Mouse (Mus musculus): ENCODE measurements at regions not wholly inside any gene's neighbourhood (a gene's known extent, or its start where the extent isn't known, plus 50 kb on each side); places are given as distances from the start of the nearest gene placed in this dataset.

GRCm38 (mm10) chr3:149092649-149093048 lies 102.3 kb upstream of the Adgrl2 start:
- no peak for TF ChIP-seq GATA1 (IDR thresholded peaks at IDR 0.05; ENCODE audit: borderline replicate concordance, low read length)
- no peak for TF ChIP-seq FLI1 (IDR thresholded peaks at IDR 0.05; ENCODE audit: low read length)
- Histone ChIP-seq H3K4me1 (no peaks in the 10 kb centered on the region), H3K9me3 (peaks cover 15% of the 10 kb centered on the region), H3K4me3 (replicated peaks) (no peak overlapping the region), H3K36me3 (replicated peaks; ENCODE audit: low read length) (no peaks in the 10 kb centered on the region), H3K27me3 (replicated peaks) (no peaks in the 10 kb centered on the region)

DNA sequence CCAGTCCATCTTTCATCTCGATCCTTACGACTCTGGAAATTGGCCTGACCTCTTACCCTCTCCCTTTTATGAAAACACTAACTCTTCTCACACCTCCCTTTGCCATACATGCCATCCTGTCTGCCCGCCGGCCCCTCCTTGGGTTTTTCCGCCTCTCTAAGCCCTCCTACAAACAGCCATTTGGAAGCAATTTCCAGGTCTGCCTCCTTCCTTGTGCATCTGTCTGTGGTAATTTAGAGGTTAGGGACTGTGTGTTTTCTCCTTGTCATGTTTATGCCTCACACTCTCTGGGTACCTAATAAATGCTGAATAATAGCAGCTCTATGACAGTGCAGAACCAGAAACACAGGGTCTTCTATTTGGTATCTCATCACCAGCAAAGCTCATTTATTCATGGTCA lies 99.7 kb upstream of the Adgrl2 start:
- no peak for TF ChIP-seq FLI1 (IDR thresholded peaks at IDR 0.05; ENCODE audit: low read length)
- no peak for TF ChIP-seq GATA1 (IDR thresholded peaks at IDR 0.05; ENCODE audit: borderline replicate concordance, low read length)
- Histone ChIP-seq H3K27me3 (replicated peaks) (no peaks in the 10 kb centered on the region), H3K36me3 (replicated peaks; ENCODE audit: low read length) (no peaks in the 10 kb centered on the region), H3K4me1 (no peaks in the 10 kb centered on the region), H3K9me3 (peaks cover 8% of the 10 kb centered on the region; the same call in 1 of the 2 replicates), H3K4me3 (replicated peaks) (no peak overlapping the region)

GRCm38 (mm10) chr3:149088621-149089128 lies 98.3 kb upstream of the Adgrl2 start:
- TF ChIP-seq GATA1 (IDR thresholded peaks at IDR 0.05; ENCODE audit: borderline replicate concordance, low read length), result no peak
- no peak for TF ChIP-seq FLI1 (IDR thresholded peaks at IDR 0.05; ENCODE audit: low read length)
- H3K36me3 ChIP-seq (replicated peaks; ENCODE audit: low read length), result no peaks in the 10 kb centered on the region
- H3K4me1 ChIP-seq, result no peaks in the 10 kb centered on the region
- H3K27me3 ChIP-seq (replicated peaks), result no peaks in the 10 kb centered on the region
- peaks cover 7% of the 10 kb centered on the region; the same call in 1 of the 2 replicates for H3K9me3 ChIP-seq
- H3K4me3 ChIP-seq (replicated peaks), result peak overlapping the region; percentile 46

DNA sequence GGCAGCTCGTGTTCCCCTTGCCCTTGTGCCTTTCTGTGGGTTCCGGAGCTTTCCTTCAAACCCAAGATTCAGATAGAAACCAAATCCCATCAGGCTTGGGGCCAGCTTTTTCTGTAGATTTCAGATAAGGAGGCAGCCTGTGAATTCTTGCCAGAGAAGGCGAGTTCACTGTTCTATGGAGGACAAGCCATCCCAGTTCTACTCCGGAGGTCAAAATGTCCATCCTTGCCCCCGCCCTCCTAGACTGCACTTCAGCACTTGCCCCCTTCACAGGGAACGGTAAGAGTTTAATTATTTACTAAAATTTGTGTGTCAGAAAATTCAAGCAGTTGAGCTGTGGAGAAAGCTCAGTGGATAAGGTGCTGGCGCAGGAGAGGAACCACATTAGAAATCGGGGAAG lies 97.1 kb upstream of the Adgrl2 start:
- Histone ChIP-seq H3K4me1 (no peaks in the 10 kb centered on the region), H3K27me3 (replicated peaks) (no peaks in the 10 kb centered on the region), H3K4me3 (replicated peaks) (no peak overlapping the region), H3K9me3 (no peaks in the 10 kb centered on the region), H3K36me3 (replicated peaks; ENCODE audit: low read length) (no peaks in the 10 kb centered on the region)
- TF ChIP-seq GATA1 (IDR thresholded peaks at IDR 0.05; ENCODE audit: borderline replicate concordance, low read length) (no peak), FLI1 (IDR thresholded peaks at IDR 0.05; ENCODE audit: low read length) (no peak)

- Histone ChIP-seq H3K36me3 (replicated peaks; ENCODE audit: low read length) (no peaks in the 10 kb centered on the region), H3K27me3 (replicated peaks) (no peaks in the 10 kb centered on the region), H3K4me3 (replicated peaks) (no peak overlapping the region), H3K4me1 (no peaks in the 10 kb centered on the region), H3K9me3 (no peaks in the 10 kb centered on the region)
- no peak for TF ChIP-seq GATA1 (IDR thresholded peaks at IDR 0.05; ENCODE audit: borderline replicate concordance, low read length)
- TF ChIP-seq FLI1 (IDR thresholded peaks at IDR 0.05; ENCODE audit: low read length), result no peak
Observed at GRCm38 (mm10) chr3:149086704-149087103, 96.3 kb upstream of the Adgrl2 start.

GRCm38 (mm10) chr3:149086086-149086485 lies 95.7 kb upstream of the Adgrl2 start:
- H3K36me3 ChIP-seq (replicated peaks; ENCODE audit: low read length), result no peaks in the 10 kb centered on the region
- no peaks in the 10 kb centered on the region for H3K9me3 ChIP-seq
- TF ChIP-seq GATA1 (IDR thresholded peaks at IDR 0.05; ENCODE audit: borderline replicate concordance, low read length), result no peak
- TF ChIP-seq FLI1 (IDR thresholded peaks at IDR 0.05; ENCODE audit: low read length), result no peak
- no peaks in the 10 kb centered on the region for H3K27me3 ChIP-seq (replicated peaks)
- no peak overlapping the region for H3K4me3 ChIP-seq (replicated peaks)
- no peaks in the 10 kb centered on the region for H3K4me1 ChIP-seq

DNA sequence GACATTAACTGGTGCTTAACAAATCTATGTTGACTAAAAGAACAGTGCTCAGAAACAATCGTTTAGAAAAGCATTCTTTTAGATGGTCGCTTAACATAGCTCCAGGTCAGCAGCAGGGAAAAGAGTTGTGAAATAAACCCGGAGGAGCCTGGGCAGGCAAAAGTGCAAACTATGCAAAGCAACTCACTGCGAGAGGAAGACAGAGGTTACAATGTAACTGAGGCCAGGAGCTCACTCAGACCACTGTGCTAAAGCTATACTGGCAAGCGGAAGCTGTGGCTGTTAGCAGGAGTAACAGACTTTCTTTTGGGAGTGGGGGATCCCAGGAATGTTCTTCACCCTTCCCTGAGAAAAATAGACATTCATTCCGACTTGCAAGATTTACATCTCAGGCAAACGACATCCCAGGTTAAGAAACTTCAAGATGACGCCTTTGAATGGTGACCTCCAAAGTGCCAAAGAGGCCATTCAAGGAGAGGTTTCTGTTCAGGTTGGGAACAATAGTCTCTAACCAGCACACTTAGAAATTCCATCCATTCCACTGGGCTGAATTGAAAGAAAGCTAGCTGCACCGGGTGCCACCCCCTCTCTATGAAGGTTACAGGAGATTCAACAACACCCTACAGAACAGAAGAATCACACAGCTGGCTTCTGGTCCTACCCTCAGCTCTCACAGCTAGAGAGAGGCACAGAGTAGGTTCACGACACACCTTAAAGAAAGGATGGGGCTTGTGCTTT lies 94.7 kb upstream of the Adgrl2 start:
- H3K36me3 ChIP-seq (replicated peaks; ENCODE audit: low read length), result no peaks in the 10 kb centered on the region
- H3K27me3 ChIP-seq (replicated peaks), result no peaks in the 10 kb centered on the region
- no peaks in the 10 kb centered on the region for H3K9me3 ChIP-seq
- no peak overlapping the region for H3K4me3 ChIP-seq (replicated peaks)
- no peak for TF ChIP-seq FLI1 (IDR thresholded peaks at IDR 0.05; ENCODE audit: low read length)
- TF ChIP-seq GATA1 (IDR thresholded peaks at IDR 0.05; ENCODE audit: borderline replicate concordance, low read length), result no peak
- H3K4me1 ChIP-seq, result no peaks in the 10 kb centered on the region

DNA sequence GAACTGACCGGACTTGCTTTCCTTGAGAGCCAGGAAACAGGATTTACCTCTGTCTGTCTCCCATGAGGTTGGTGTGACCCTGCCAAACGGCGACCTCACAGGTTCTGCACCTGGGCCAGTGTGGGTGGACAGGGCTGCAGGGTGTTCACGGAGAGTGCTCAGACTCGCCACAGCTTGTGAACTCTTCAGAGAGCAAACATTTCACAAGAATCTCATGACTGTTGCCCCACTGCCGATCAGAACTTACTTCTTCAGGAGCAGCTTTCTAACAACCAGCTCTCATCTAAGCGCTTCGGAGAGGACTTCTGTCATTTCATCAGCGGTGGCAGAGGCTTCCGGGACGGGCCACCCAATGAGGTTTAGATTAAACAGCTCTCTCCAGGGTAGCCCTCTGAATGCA lies 93.0 kb upstream of the Adgrl2 start:
- Histone ChIP-seq H3K36me3 (replicated peaks; ENCODE audit: low read length) (no peaks in the 10 kb centered on the region), H3K9me3 (no peaks in the 10 kb centered on the region), H3K4me3 (replicated peaks) (no peak overlapping the region), H3K4me1 (no peaks in the 10 kb centered on the region), H3K27me3 (replicated peaks) (no peaks in the 10 kb centered on the region)
- TF ChIP-seq FLI1 (IDR thresholded peaks at IDR 0.05; ENCODE audit: low read length) (no peak), GATA1 (IDR thresholded peaks at IDR 0.05; ENCODE audit: borderline replicate concordance, low read length) (no peak)

GRCm38 (mm10) chr3:149078881-149079280 lies 88.5 kb upstream of the Adgrl2 start:
- Histone ChIP-seq H3K36me3 (replicated peaks; ENCODE audit: low read length) (no peaks in the 10 kb centered on the region), H3K4me1 (no peaks in the 10 kb centered on the region), H3K4me3 (replicated peaks) (no peak overlapping the region), H3K27me3 (replicated peaks) (no peaks in the 10 kb centered on the region), H3K9me3 (peaks cover 5% of the 10 kb centered on the region; the same call in 1 of the 2 replicates)
- TF ChIP-seq FLI1 (IDR thresholded peaks at IDR 0.05; ENCODE audit: low read length) (no peak), GATA1 (IDR thresholded peaks at IDR 0.05; ENCODE audit: borderline replicate concordance, low read length) (no peak)

DNA sequence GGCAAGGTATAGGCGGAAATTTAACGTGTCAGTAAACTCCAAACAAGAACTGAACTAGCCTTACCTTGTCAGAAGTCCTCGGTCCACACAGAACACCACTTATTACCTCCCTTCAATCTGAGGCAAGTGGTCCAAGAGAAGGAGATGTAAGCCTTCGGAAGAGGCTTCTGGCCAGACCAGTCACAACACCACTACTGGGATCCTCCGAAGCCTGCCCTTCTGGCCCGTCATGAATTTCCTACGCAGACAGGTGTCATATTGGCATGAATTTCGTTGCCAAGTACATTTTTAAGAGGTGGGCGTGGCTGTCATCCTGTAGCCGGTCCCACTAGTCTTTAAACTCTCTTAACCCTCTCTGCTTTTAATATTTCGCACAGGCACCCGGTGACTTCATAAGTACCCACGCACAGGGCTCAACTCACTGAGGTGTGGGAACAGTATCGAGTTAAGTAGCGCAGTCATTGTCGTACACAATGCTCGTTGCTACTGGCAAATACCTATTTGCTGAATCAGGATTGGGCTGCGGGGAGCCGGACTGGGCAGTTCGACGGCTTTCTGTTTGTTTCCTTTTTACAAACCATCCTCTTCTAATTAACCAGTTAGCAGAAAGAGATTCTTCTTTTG lies 86.7 kb upstream of the Adgrl2 start:
- no peaks in the 10 kb centered on the region for H3K27me3 ChIP-seq (replicated peaks)
- no peak overlapping the region for H3K4me3 ChIP-seq (replicated peaks)
- TF ChIP-seq FLI1 (IDR thresholded peaks at IDR 0.05; ENCODE audit: low read length), result no peak
- TF ChIP-seq GATA1 (IDR thresholded peaks at IDR 0.05; ENCODE audit: borderline replicate concordance, low read length), result no peak
- peaks cover 13% of the 10 kb centered on the region; the same call in 1 of the 2 replicates for H3K9me3 ChIP-seq
- no peaks in the 10 kb centered on the region for H3K36me3 ChIP-seq (replicated peaks; ENCODE audit: low read length)
- H3K4me1 ChIP-seq, result no peaks in the 10 kb centered on the region

Measured in megakaryocyte, embryonic 14.5 days (primary cell).